Mouse (Mus musculus) ES-E14 (cell line): ENCODE data around the gene Pik3ap1.

Source experiments
- CHD2 ChIP-seq: IDR thresholded peaks from 2 replicates; pipeline ENCODE4 v1.6.1; 2014; ENCODE audit warnings: mild to moderate bottlenecking, low read depth, low read length, inconsistent platforms
- ZNF384 ChIP-seq: IDR thresholded peaks from 2 replicates; pipeline ENCODE4 v1.6.1; 2012; ENCODE audit warnings: low read depth, low read length, inconsistent platforms

DNA sequence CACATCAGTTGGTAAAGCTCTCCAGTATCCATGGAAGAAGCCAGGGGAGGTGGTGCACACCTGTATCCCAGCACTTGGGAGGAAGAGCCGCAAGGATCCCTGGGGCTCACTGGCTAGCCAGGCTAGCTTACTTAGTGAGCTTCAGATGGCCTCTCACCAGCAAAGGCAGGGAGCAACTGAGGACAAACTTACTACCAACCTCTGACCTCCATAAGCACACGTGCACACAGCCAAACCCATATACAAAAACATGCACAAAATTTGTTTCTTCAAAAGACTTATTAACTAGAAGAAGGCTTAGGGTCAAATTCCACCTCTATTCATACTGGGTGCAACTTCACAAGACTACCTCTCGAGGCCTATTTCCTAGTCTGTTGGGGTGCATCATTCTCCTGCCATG, 124.2 kb downstream of the Pik3ap1 start:
- TF ChIP-seq CHD2 (no peak), ZNF384 (no peak)
